Mouse (Mus musculus): ENCODE measurements at regions not wholly inside any gene's neighbourhood (a gene's known extent, or its start where the extent isn't known, plus 50 kb on each side); places are given as distances from the start of the nearest gene placed in this dataset.

DNA sequence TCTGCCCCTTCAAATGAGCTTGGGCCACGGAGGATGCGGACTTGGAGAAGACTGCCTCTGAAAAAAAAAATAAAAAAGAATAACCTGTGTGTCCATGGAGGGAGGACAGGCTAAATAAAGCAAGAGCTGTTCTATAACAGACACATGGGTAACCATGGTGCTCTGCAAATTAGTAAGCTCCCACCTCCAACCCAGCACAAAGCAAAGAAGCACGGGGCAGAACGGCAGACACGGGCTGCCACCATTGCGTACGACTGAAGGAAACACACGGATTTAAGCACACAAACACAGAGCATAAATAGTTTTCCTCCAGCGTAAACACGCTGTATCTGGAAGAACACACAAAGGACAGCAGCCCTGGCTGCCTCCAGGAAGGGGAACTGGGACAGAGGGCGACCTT is 101.9 kb upstream of the Syt13 start:
- TF ChIP-seq ZNF384 (IDR thresholded peaks at IDR 0.05; ENCODE audit: low read depth, low read length) (no peak), POLR2A (IDR thresholded peaks at IDR 0.05; ENCODE audit: low read depth, low read length) (no peak), CTCF (conservative IDR thresholded peaks at IDR 0.05 in 1 of 2, IDR thresholded peaks at IDR 0.05 in 1 of 2; ENCODE audit: low read depth in 2 of 2, low read length in 2 of 2) (no peak), MYC (IDR thresholded peaks at IDR 0.05; ENCODE audit: low read depth, low read length) (no peak), SIN3A (IDR thresholded peaks at IDR 0.05; ENCODE audit: low read length) (no peak)
